Mouse (Mus musculus) neural tube, embryonic 15.5 days (tissue): Measurements from ENCODE around the gene Uba52. TPM values are rescaled to one million over a fixed set of nuclear protein-coding genes. Genes with fewer than 3 reads are reported as not detected.

ENCODE experiments used
- ATAC-seq: fragments of 200-750 bp; cut with Nextera tagmentation; 2 replicates; pipeline ENCODE4 v1.8.0; 2017; ENCODE audit warnings: mild to moderate bottlenecking, moderate TSS enrichment, moderate library complexity; ENCODE audit not compliant: low FRiP score
- H3K27ac ChIP-seq: fragments of 300-500 bp; sonication (generic); replicated peaks from 2 replicates; pipeline ENCODE4 v1.5.1; 2015; ENCODE audit warnings: mild to moderate bottlenecking, inconsistent platforms
- H3K27me3 ChIP-seq: fragments of 300-500 bp; sonication (generic); replicated peaks from 2 replicates; pipeline ENCODE4 v1.6.1; 2015; ENCODE audit warnings: inconsistent platforms
- H3K36me3 ChIP-seq: fragments of 300-500 bp; sonication (generic); 2 replicates; pipeline ENCODE4 v1.6.1; 2015; ENCODE audit warnings: inconsistent platforms
- H3K4me1 ChIP-seq: fragments of 300-500 bp; sonication (generic); 2 replicates; pipeline ENCODE4 v1.6.1; 2015; ENCODE audit warnings: inconsistent platforms
- H3K4me2 ChIP-seq: fragments of 300-500 bp; sonication (generic); 2 replicates; pipeline ENCODE4 v1.6.1; 2015; ENCODE audit warnings: inconsistent platforms, mild to moderate bottlenecking, moderate library complexity
- H3K4me3 ChIP-seq: fragments of 300-500 bp; sonication (generic); replicated peaks from 2 replicates; pipeline ENCODE4 v1.5.1; 2015; ENCODE audit warnings: mild to moderate bottlenecking, inconsistent platforms
- H3K9ac ChIP-seq: fragments of 300-500 bp; sonication (generic); replicated peaks from 2 replicates; pipeline ENCODE4 v1.6.1; 2015; ENCODE audit warnings: mild to moderate bottlenecking, inconsistent platforms
- H3K9me3 ChIP-seq: fragments of 300-500 bp; sonication (generic); replicated peaks from 2 replicates; pipeline ENCODE4 v1.6.1; 2016; ENCODE audit warnings: inconsistent platforms
- WGBS: fragments of 180-500 bp; shearing (Covaris S2); methylation state at CpG from one replicate; pipeline ENCODE4 v1.1.7; 2015; ENCODE audit warnings: mixed read lengths; 5-methylcytosine and 5-hydroxymethylcytosine counted together
- polyA plus RNA-seq: library from polyadenylated mRNA; unstranded; fragments of >200 nt; fragmentation: Nextera tagmentation; extraction: Ambion mirVana; gene quantifications from 2 replicates; pipeline ENCODE4 v1.2.1, GENCODE M21; 2015

Gene Uba52
- polyA plus RNA-seq, 1 experiment from 2014 or later: 653 TPM

GRCm38 (mm10) chr8:70469938-70470337 is 40.7 kb downstream of the Uba52 start:
- ATAC-seq: no peak; the same call in 1 of the 2 replicates
- H3K27ac ChIP-seq: 0 out of 2 replicates have a peak overlapping the region, but pooled peaks have one; percentile 37
- no peaks in the 10 kb centered on the region for H3K9me3 ChIP-seq
- 58% methylated on average over 2 of the region's 2 CpGs for WGBS
- no peaks in the 10 kb centered on the region for H3K27me3 ChIP-seq
- no peak overlapping the region for H3K9ac ChIP-seq
- no peak overlapping the region for H3K4me2 ChIP-seq
- no peak overlapping the region for H3K4me3 ChIP-seq
- H3K4me1 ChIP-seq: peaks cover 39% of the 10 kb centered on the region
- no peaks in the 10 kb centered on the region for H3K36me3 ChIP-seq

GRCm38 (mm10) chr8:70469295-70469916 is 41.2 kb downstream of the Uba52 start:
- Histone ChIP-seq H3K9me3 (no peaks in the 10 kb centered on the region), H3K27ac (peak overlapping the region; percentile 37; the same call in 1 of the 2 replicates), H3K4me2 (no peak overlapping the region), H3K9ac (no peak overlapping the region), H3K27me3 (no peaks in the 10 kb centered on the region), H3K4me1 (peaks cover 37% of the 10 kb centered on the region), H3K4me3 (no peak overlapping the region), H3K36me3 (no peaks in the 10 kb centered on the region)
- 0 out of 2 replicates have a peak, but pooled peaks have one; percentile 45 for ATAC-seq
- WGBS: 35% methylated on average over 10 of the region's 10 CpGs

DNA sequence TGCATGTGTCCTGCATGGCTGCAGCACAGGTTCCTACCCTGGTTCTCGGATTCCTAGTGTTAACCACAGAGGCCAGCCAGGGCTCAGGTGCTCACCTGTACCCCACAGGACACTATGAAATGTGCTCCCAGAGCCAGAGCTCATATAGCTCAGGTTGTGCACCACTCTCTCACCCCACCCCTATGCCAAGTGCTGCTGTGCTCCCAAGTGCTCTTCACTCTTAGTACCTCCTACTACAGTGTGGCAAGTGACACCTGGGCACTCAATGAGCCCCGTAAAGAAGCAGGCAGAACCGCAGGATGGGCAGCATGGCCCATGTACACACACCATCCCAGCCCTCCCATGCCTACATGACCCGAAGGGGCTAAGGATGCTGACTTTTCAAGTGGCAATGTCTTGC is 41.9 kb downstream of the Uba52 start:
- 94% methylated on average over 4 of the region's 4 CpGs for WGBS
- no peak overlapping the region for H3K9ac ChIP-seq

GRCm38 (mm10) chr8:70467907-70468306 is 42.7 kb downstream of the Uba52 start:
- Histone ChIP-seq H3K36me3 (no peaks in the 10 kb centered on the region), H3K9me3 (no peaks in the 10 kb centered on the region), H3K27ac (no peak overlapping the region), H3K4me3 (no peak overlapping the region), H3K4me1 (peaks cover 48% of the 10 kb centered on the region), H3K27me3 (no peaks in the 10 kb centered on the region), H3K4me2 (no peak overlapping the region), H3K9ac (no peak overlapping the region)
- WGBS: 70% methylated on average over 1 of the region's 1 CpGs
- no peak for ATAC-seq

More for the DNA sequence above, 41.9 kb downstream of the Uba52 start:
- no peak overlapping the region for H3K4me3 ChIP-seq
- no peaks in the 10 kb centered on the region for H3K9me3 ChIP-seq
- H3K4me1 ChIP-seq: peaks cover 43% of the 10 kb centered on the region
- H3K36me3 ChIP-seq: no peaks in the 10 kb centered on the region
- no peak overlapping the region for H3K4me2 ChIP-seq
- no peaks in the 10 kb centered on the region for H3K27me3 ChIP-seq
- H3K27ac ChIP-seq: peak overlapping the region; percentile 37; the same call in 1 of the 2 replicates
- ATAC-seq: no peak

- no peak overlapping the region for H3K4me2 ChIP-seq
- no peaks in the 10 kb centered on the region for H3K36me3 ChIP-seq
- no peaks in the 10 kb centered on the region for H3K9me3 ChIP-seq
- no peak overlapping the region for H3K9ac ChIP-seq
- no peak for ATAC-seq
- WGBS: 76% methylated on average over 5 of the region's 5 CpGs
- H3K27me3 ChIP-seq: no peaks in the 10 kb centered on the region
- no peak overlapping the region for H3K4me3 ChIP-seq
- no peak overlapping the region for H3K27ac ChIP-seq
- H3K4me1 ChIP-seq: peaks cover 48% of the 10 kb centered on the region
These were observed 43.3 kb downstream of the Uba52 start for GRCm38 (mm10) chr8:70467229-70467725.

DNA sequence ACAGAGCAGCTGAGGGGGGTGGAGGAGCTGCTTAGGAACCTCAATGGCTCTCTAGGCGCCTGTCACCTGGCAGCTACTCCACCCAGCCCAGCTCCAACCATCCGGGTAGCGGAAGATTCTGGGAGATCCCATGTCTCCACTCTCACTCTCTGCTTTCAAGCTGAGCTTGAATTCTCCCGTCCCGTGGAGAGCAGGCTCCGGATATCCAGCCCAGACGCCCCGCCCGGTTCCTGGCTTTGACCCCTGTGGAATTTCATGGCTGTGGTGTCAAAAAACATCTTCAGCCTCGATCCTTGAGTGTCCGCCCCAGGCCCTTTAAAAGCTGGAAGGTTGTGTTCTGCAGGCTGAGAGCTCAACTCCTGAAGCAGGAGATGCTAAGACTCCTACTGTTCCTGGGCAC is 43.8 kb downstream of the Uba52 start:
- H3K4me2 ChIP-seq: no peak overlapping the region
- no peak overlapping the region for H3K4me3 ChIP-seq
- H3K27ac ChIP-seq: no peak overlapping the region
- 77% methylated on average over 11 of the region's 11 CpGs for WGBS
- no peak overlapping the region for H3K9ac ChIP-seq
- no peak for ATAC-seq
- H3K9me3 ChIP-seq: no peaks in the 10 kb centered on the region
- H3K36me3 ChIP-seq: no peaks in the 10 kb centered on the region
- H3K27me3 ChIP-seq: no peaks in the 10 kb centered on the region
- peaks cover 48% of the 10 kb centered on the region for H3K4me1 ChIP-seq

DNA sequence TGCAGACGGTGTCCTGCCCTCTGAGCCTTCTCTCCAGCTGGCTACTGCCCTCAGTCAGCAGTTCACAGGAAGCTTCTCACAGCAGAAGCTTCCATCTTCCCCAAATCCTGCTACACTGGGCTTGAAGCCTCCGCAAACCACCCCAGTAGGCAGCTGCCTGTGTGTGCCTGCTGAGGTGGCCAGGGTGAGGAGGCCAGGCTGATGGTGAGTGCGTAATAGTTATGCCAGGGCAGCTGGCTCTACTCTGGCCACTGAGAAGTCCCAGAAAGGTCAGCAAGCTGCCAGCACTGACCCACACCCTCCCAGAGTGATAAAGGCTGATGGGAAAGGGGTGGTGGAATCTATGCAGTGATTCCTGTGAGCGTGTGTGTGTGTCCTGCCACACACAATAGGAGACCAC is 44.3 kb downstream of the Uba52 start:
- Histone ChIP-seq H3K4me1 (peaks cover 48% of the 10 kb centered on the region), H3K9ac (no peak overlapping the region), H3K27ac (no peak overlapping the region), H3K27me3 (no peaks in the 10 kb centered on the region), H3K4me3 (no peak overlapping the region), H3K9me3 (no peaks in the 10 kb centered on the region), H3K4me2 (no peak overlapping the region), H3K36me3 (no peaks in the 10 kb centered on the region)
- no peak for ATAC-seq
- WGBS: 84% methylated on average over 4 of the region's 4 CpGs

DNA sequence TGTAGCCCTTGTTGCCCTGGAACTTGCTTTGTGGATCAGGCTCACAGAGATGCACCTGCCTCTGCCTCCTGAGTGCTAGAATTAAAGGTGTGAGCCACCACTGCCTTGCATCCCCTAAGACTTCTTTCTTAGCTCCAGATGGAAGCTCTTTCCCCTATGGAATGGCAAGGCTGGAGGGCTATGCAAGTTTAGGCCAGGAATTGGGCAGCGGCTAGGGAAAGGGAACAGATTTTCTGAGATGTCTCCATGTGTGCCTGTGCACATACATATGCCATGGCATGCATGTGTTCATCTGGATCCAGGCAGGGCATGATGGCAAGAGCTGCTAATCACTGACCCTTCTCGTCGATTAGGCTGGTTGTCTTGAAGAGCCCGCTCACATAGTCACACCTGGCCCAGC is 44.9 kb downstream of the Uba52 start:
- WGBS: 96% methylated on average over 4 of the region's 4 CpGs
- Histone ChIP-seq H3K9ac (no peak overlapping the region), H3K4me1 (peaks cover 48% of the 10 kb centered on the region), H3K36me3 (no peaks in the 10 kb centered on the region), H3K4me3 (no peak overlapping the region), H3K27ac (no peak overlapping the region), H3K9me3 (no peaks in the 10 kb centered on the region), H3K27me3 (no peaks in the 10 kb centered on the region), H3K4me2 (no peak overlapping the region)
- no peak for ATAC-seq

- no peak overlapping the region for H3K9ac ChIP-seq
- 93% methylated on average over 6 of the region's 6 CpGs for WGBS
- no peaks in the 10 kb centered on the region for H3K27me3 ChIP-seq
- H3K27ac ChIP-seq: no peak overlapping the region
- no peak overlapping the region for H3K4me3 ChIP-seq
- no peak overlapping the region for H3K4me2 ChIP-seq
- H3K36me3 ChIP-seq: no peaks in the 10 kb centered on the region
- no peaks in the 10 kb centered on the region for H3K9me3 ChIP-seq
- ATAC-seq: no peak
- peaks cover 41% of the 10 kb centered on the region for H3K4me1 ChIP-seq
These were observed 46.4 kb downstream of the Uba52 start for GRCm38 (mm10) chr8:70464162-70464561.

- Histone ChIP-seq H3K9me3 (no peaks in the 10 kb centered on the region), H3K36me3 (no peaks in the 10 kb centered on the region), H3K27me3 (no peaks in the 10 kb centered on the region), H3K4me2 (no peak overlapping the region), H3K27ac (no peak overlapping the region), H3K4me1 (peaks cover 34% of the 10 kb centered on the region), H3K4me3 (no peak overlapping the region), H3K9ac (no peak overlapping the region)
- WGBS: 39% methylated on average over 4 of the region's 4 CpGs
- ATAC-seq: no peak
These were observed 47.3 kb downstream of the Uba52 start for GRCm38 (mm10) chr8:70463306-70463705.

DNA sequence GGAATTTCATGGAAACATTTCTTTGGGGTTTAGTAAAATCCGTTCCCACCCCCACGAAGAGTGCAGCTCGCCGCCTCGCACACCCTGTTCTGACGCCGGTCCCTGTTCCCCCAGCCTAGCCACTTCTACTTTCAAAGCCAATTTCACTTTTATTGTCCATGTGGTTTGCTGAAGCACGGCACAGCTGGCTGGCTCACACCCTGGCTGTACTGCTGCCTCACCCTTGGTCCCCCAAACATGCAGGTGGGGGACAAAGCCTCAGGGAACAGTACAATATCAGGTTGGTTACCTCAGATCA is 48.1 kb downstream of the Uba52 start:
- Histone ChIP-seq H3K27ac (no peak overlapping the region), H3K4me2 (no peak overlapping the region), H3K36me3 (no peaks in the 10 kb centered on the region), H3K4me1 (peaks cover 27% of the 10 kb centered on the region), H3K9me3 (no peaks in the 10 kb centered on the region), H3K27me3 (no peaks in the 10 kb centered on the region), H3K9ac (no peak overlapping the region), H3K4me3 (no peak overlapping the region)
- ATAC-seq: no peak
- WGBS: 83% methylated on average over 8 of the region's 8 CpGs

- WGBS: 91% methylated on average over 16 of the region's 16 CpGs
- no peak overlapping the region for H3K4me3 ChIP-seq
- no peaks in the 10 kb centered on the region for H3K36me3 ChIP-seq
- H3K4me2 ChIP-seq: no peak overlapping the region
- H3K9ac ChIP-seq: peak overlapping the region; percentile 0; the same call in 1 of the 2 replicates
- H3K27me3 ChIP-seq: no peaks in the 10 kb centered on the region
- H3K27ac ChIP-seq: no peak overlapping the region
- H3K4me1 ChIP-seq: peaks cover 22% of the 10 kb centered on the region
- ATAC-seq: 0 out of 2 replicates have a peak, but pooled peaks have one; percentile 18
- no peaks in the 10 kb centered on the region for H3K9me3 ChIP-seq
These were observed 48.7 kb downstream of the Uba52 start for GRCm38 (mm10) chr8:70461765-70462515.
